Mouse (Mus musculus) c-Kit-positive CD71-negative TER-119-negative erythroid progenitor cells, embryonic 14.5 days (primary cell): Measurements from ENCODE around the gene Pabpn1l.

Source experiments
- DNase-seq: peaks from one replicate; pipeline ENCODE4 v3.0.0-alpha.2; 2013; ENCODE audit warnings: low read depth

The Pabpn1l gene

DNA sequence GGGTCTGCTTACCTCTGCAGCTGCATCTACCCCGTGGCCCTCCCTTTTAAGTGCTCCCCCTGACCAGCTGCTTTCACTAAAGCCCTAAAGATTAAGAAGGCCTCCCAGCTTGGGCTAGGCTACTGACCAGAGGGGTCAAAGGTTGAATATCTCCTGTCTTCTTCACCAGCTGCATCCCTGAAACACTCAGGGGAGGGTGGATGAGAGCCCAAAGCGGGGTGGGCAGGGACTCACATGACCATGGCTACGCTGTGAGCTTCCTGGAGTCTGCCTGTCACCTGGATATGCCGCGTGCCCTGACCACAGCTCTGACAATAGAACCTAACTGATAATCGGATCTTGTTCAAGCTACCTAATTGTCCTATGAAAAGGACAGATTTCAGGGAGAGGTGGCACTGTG is at the start of gene Pabpn1l:
TSS of gene Pabpn1l (minus strand) at position 13 of the 400 bp plus-strand sequence.
- DNase-seq: no peak

- no peak for DNase-seq
Observed at GRCm38 (mm10) chr8:122671894-122672293, 49.4 kb upstream of the Pabpn1l start.

DNA sequence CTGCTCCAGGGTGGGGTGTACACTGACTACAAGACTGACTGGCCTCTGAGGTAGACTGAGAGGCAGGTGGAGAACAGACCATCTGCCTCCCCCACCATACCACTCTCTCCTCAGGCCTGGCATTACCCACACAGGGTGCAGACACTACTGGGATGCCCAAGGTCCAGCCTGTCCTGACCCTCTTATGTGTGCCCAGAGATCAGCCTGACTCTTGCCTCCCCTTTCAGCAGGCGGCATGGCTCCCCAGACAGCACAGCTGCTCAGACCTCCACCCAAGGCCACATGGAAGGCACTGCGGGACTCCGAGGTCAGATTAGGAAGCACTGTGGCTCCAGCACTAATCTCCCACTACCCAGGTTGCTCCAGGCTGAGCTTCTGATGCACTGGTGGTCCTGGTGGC is 48.2 kb upstream of the Pabpn1l start:
- no peak for DNase-seq

- DNase-seq: no peak
Observed at GRCm38 (mm10) chr8:122670001-122670400, 47.5 kb upstream of the Pabpn1l start.

DNA sequence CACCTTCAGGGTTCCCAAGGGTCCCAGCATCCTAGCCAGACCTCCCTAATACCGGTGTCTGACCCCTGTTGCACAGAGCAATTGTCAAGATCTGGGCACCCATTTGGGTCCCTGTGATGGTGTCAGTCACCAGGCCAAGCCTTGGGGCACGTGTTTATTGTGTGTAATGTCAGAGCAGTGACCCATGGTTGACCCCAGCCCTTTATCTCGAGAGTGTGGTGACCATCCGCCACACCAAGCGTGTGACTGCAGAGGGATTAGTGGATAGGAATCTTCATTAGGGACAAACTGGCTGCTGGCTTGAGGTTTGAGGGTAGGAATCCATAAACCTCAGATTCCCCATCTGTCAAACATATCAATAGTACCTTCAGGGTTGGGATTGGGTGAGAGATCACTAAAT is 46.8 kb upstream of the Pabpn1l start:
- no peak for DNase-seq

DNA sequence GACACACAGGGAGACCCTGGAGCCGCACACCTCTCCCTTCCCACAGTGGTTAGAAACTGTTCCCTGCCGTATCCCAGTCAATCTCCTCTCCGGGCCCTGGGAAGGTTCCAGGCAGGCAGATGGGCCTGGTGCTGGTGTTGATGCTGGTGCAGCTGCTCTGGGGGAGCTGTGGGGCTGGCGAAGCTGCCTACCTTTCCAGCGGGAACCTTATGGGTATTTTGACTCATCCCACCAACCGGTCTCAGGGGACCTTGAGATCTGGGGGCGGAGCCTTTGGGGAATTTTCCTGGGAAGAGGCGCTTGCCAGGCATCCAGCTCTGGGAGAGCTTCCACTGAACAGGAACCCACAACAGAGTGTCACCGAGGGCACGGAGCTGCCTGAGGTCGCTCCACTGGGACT is 45.3 kb upstream of the Pabpn1l start:
- no peak for DNase-seq

DNA sequence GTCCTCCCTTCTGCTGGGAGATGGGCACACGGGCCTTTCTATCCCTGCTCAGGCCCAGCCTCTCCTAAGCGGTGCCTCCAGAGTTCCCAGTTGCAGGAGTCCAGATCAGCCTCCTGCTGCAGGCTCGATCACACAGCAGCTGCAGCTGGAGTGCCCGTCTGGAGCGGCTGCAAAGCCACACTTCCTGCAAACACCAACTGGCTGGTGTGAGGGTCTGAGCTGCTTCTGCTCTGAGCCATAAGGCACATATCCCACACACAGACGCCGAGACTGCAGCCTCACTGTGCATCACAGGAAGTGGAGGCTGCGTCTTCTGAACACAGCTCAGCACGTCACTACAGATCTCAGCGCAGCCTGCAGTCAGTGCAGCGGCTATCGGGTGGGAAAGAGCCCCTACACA is 44.3 kb upstream of the Pabpn1l start:
- no peak for DNase-seq

DNA sequence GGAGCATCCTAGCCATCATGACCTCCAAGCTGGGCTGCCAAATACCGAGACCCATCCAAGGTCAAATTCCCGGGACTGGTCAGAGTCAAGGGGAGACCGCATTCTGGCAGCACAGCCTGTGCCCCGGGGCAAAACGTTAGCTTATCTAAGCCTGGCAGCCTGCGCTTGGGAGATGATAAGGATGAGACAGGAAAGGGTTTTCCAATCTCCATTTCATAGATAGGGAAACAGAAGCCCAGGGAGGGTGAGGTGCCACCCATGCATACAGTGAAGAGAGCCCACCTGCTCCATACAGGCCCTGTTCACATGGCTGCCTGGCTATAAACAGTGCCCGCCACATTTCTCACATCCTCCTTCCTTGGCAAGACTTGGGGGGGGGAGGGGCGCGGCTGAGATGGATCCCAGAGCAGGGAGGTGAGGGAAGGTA is 43.8 kb upstream of the Pabpn1l start:
- DNase-seq: no peak

GRCm38 (mm10) chr8:122665667-122666316 is 43.3 kb upstream of the Pabpn1l start:
- DNase-seq: no peak

DNA sequence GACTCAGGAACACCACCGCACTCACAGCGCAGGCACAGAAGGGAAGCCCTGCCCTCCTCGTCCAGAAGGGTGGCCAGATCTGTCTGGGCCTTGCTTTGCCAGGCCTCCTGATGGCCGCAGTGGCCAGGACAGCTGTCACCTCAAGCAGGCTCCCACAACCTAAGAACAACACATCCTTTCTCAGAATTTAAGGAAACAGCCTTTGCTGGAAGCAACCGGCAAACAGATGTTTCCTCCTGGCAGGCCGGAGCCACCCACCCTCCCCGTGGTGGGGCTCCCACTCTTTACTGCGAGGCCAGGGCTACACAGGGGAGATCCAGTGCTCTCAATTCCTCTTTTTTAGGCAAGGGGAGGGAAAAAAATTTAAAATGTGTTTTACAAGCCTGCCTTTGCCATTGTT is 42.7 kb upstream of the Pabpn1l start:
- DNase-seq: no peak

- no peak for DNase-seq
Observed at GRCm38 (mm10) chr8:122663670-122664069, 41.1 kb upstream of the Pabpn1l start.

- DNase-seq: no peak
Observed at GRCm38 (mm10) chr8:122663106-122663505, 40.6 kb upstream of the Pabpn1l start.

DNA sequence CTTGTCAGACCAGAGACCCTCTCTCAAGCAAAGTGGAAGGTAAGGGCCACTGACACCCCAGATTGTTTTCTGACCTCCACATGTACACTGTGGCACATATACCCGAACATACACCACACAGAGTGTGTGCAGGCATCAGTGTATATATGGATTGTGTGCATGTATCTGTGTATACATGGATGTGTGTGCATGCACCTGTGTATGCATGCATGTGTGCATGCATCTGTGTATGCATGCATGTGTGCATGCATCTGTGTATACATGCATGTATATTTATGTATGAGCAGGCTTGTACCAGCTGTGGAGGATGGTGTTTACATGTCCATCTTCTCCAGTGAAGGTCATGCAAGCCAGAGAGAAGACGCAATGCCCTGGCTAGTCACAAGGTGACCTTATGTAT is 39.4 kb upstream of the Pabpn1l start:
- no peak for DNase-seq

DNA sequence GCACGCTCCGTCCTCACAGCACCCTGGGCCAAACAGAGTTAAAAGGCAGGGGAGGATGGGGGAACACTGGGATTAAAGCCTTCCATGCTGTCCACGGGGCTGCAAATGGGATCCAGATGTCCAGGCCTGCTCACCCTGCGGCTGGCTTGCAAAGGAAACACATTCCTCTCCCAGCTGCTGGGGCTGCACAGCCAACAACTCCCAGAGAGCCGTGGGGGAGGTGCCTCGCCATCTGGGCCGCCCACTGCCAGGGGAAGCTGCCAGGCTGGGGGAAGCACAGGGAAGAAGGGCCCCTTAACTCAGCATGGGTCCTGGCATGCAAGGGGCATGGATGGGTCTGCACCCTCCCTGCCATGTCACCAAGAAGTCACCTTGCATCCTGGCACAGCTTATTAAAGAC is 38.6 kb upstream of the Pabpn1l start:
- DNase-seq: no peak

DNA sequence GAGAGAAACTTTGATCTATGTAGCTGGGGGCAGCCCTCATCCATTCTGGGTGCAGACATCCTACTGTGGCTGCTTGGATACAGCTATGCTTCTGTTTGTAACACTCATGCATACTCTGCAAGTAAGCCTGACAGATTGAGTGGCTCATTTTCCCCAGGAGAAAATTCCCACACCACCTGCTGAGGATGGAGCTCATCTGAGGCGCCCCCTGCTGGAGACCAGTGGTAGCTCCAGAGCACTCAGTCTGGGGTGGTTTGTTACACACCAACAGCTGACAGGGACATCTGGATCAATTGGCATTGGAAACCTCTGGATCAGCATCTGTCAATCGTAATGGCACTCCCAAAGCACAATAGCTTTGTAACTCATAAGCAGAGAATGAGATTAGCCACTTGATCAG is 37.5 kb upstream of the Pabpn1l start:
- no peak for DNase-seq

DNA sequence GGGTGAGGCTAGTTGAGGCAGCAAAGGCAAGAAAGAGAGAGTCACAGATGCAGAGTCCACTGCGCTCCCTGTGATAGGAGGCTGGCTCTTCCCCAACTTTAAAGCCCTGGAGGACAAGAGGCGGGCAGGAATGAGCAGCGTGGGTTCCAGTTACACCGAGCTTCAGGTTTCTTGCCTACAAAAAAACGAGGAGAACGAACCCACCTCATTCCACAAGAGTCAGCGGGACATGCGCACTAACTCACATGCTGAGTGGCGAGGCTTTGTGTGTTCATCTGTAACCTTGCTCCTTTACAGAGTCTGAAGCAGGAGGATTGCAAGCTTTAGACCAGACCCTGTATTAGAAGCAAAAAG is 36.2 kb upstream of the Pabpn1l start:
- DNase-seq: no peak

DNA sequence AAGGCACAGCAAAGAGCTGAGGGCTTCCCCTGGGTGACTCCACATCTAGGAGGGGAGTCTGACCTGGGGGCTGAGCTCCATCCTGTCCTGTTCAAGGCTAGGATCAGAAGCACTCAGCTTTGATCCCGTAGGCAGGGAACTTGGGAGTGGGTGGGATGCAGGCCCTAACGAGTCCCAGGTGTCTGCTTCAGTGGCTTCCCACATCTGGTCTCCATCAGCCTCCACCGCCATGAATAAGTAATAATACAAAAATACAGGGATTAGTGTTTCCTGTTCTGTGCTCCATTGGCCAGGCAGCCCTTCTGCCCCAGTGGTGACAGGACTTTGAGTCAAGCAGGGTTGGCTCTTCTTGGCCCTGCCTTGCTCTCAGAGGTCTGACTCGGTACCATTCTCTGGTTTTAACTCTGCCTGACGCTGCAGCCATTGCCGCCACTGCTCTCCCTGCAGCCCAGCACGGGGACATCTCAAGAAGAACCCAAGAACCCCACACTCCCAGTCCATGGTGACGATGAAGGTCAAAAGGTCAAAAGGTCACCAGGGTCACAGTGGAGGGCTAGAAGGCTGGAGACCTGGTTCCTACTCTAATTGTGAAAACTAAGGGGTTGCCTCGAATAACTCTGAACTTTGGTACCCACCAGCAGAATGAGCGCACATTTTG is 35.7 kb upstream of the Pabpn1l start:
- no peak for DNase-seq

DNA sequence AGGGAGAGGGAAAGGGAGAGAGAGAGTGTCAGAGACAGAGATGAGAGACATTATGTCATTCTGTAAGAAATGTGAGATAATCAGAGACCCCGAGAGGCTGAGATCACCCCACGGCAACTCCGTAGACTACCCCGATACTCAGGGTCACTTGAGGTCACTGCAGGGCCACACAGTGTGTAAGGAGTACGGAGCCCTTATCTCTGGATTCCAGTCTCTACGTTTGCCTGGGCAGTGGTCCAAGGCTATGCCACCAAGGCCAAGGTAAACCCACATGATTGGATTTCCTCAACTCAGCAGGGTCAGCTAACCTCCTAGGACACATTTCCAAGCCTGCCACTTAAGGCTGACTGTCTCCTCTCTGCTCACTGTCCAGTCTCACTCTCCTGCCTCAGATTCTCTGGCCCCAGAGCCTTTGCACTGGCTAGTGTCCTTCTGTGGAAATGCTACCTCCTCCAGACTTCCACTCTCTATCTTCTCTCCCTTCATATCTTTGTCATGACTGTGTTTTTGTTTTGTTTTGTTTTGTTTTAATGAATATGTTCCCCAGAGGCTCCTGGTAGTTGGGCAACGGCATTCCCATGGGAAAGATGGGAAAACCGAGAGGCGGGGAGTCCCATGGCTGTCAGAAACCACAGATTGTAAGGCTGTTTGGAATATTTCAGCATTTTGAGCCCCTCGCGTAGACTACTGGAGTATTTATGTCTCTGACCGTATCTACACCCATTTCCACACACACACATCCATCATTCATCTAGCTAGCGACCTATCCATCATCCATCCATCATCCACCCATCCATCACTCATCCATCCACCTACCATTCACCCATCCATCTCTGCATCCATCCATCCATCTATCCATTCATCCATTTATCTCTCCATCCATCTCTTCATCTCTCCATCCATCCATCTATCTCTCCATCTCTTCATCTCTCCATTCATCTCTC is 33.8 kb upstream of the Pabpn1l start:
- no peak for DNase-seq

- DNase-seq: no peak
Observed at GRCm38 (mm10) chr8:122654768-122655167, 32.2 kb upstream of the Pabpn1l start.

DNA sequence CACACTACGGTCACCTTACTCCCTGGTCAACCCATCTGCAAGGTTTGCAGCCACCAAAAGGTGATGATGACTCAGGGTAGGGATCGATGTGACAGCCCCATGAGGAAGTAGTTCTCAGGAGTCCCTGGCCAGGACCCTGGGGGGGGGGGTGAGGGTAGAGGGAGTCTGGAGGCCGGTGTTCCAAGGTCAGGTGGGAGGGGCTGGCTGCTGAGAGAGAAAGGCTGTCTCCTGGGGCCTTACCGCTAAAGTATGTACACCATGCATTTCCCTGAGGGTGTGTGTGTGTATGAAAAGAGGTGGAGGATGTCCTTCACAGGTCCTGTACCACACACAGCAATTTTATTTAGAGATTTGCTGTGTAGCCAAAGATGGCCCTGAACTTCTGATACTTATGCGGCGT is 30.1 kb upstream of the Pabpn1l start:
- DNase-seq: no peak

GRCm38 (mm10) chr8:122651326-122651921 is 28.9 kb upstream of the Pabpn1l start:
- DNase-seq: no peak

DNA sequence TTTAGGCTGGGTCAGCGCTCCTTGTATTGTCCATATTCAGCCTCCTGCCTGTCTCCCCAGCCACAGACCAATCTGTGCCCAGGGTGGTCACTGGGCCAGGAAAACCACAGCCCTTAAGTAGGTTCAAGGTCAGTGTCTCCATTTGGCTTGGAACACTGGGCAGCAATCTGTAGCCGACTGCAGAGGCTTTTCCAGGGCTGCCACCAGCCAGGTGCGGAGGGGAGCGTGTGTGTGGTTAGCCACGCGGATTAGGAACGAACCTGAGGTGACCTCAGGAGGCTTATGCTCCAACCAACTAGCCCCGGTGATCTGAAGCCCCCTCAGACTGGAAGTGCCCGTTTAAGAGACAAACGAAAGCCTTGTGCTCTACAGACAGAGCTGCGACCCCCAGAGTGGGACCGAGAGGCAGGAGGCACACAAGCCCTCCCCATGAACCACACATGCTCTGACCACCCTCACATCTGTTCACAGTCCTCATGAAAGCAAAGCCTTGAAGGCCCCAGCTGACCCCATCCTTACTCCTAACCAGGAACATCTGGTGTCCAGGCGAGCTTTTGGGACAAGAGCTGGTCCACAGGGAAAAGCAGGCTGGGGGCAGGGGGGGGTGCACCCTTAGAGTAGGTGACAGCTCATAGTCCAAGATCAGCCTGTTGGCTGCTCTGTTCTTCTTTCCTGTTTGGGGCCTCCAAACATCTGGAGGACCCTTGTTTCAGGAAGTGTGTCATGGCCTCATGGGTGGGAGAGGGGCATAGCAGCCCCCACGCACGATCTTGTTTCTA is 25.8 kb upstream of the Pabpn1l start:
- no peak for DNase-seq
